31 mouse cellular contexts compared by ENCODE assay signal in genomic region chr3:107761446-107761845, GRCm38 (mm10). TPM values are rescaled to one million over a fixed set of nuclear protein-coding genes. Genes with fewer than 3 reads are reported as not detected.
"Had no signal": no experiment of that assay in that cellular context is flagged by ENCODE, and none has a peak within 500 bp of the region (broad histone marks: within the 10 kb centered on the region; RNA-seq: fewer than 3 reads in every experiment).

No protein-coding gene starts in this region.

- H3K4me2 ChIP-seq: liver, embryonic 11.5 days; liver, embryonic 13.5 days; lung, embryonic 15.5 days had no signal

- H3K36me3 ChIP-seq: limb, embryonic 10.5 days; liver, embryonic 12.5 days; liver, embryonic 13.5 days; liver, embryonic 15.5 days; lung, embryonic 15.5 days; midbrain, embryonic 10.5 days; midbrain, embryonic 12.5 days; midbrain, embryonic 13.5 days; midbrain, embryonic 15.5 days; neural tube, embryonic 12.5 days; neural tube, embryonic 13.5 days had no signal

- H3K9me3 ChIP-seq: limb, embryonic 10.5 days; limb, embryonic 12.5 days; limb, embryonic 13.5 days; limb, embryonic 15.5 days; liver, embryonic 12.5 days; liver, embryonic 13.5 days; liver, embryonic 15.5 days; lung, embryonic 15.5 days; megakaryocyte, embryonic 14.5 days; midbrain, embryonic 10.5 days; midbrain, embryonic 12.5 days; midbrain, embryonic 13.5 days; midbrain, embryonic 15.5 days; neural tube, embryonic 12.5 days; neural tube, embryonic 13.5 days had no signal

- DNase-seq: left cerebral cortex, postnatal 4 days; liver; liver, embryonic 13.5 days; liver, postnatal 0 days; lung, adult 18-20 months; lung, adult 2 months; lung, embryonic 14.5 days; lung, postnatal 10 days; lung, postnatal 14 days; lung, postnatal 36 days; lung, postnatal 4 days; midbrain, embryonic 14.5 days had no signal

- ATAC-seq: liver, embryonic 12.5 days; liver, postnatal 0 days; lung, postnatal 0 days; midbrain, embryonic 13.5 days had no signal

- H3K9ac ChIP-seq: limb, embryonic 12.5 days; limb, embryonic 13.5 days; limb, embryonic 15.5 days; liver, embryonic 12.5 days; liver, embryonic 13.5 days; liver, embryonic 14.5 days; liver, embryonic 15.5 days; lung, embryonic 15.5 days; midbrain, embryonic 12.5 days; midbrain, embryonic 13.5 days; midbrain, embryonic 15.5 days; neural tube, embryonic 13.5 days had no signal

- H3K27ac ChIP-seq: liver, embryonic 12.5 days; liver, embryonic 13.5 days; liver, embryonic 14.5 days; liver, embryonic 15.5 days; macrophage had no signal

- H3K4me3 ChIP-seq: limb, embryonic 10.5 days; limb, embryonic 12.5 days; limb, embryonic 15.5 days; liver, embryonic 12.5 days; liver, embryonic 13.5 days; liver, embryonic 15.5 days; lung, embryonic 15.5 days; midbrain, embryonic 12.5 days; midbrain, embryonic 15.5 days; neural tube, embryonic 12.5 days; neural tube, embryonic 13.5 days had no signal

- H3K27me3 ChIP-seq: limb, embryonic 13.5 days; limb, embryonic 15.5 days; midbrain, embryonic 13.5 days; midbrain, embryonic 15.5 days; neural tube, embryonic 12.5 days; neural tube, embryonic 13.5 days had no signal

RNA-seq across cellular contexts. Expression of gene Csf1, which starts 1.2 kb away (rescaled TPM):
- total RNA-seq: megakaryocyte-erythroid progenitor cell, adult 5-6 weeks had no signal
